Mouse (Mus musculus): ENCODE data around the gene Pcsk1. TPM values are rescaled to one million over a fixed set of nuclear protein-coding genes. Genes with fewer than 3 reads are reported as not detected.

Pcsk1 gene
- polyA plus RNA-seq, 1 experiment from 2014 or later: 1.6 TPM

DNA sequence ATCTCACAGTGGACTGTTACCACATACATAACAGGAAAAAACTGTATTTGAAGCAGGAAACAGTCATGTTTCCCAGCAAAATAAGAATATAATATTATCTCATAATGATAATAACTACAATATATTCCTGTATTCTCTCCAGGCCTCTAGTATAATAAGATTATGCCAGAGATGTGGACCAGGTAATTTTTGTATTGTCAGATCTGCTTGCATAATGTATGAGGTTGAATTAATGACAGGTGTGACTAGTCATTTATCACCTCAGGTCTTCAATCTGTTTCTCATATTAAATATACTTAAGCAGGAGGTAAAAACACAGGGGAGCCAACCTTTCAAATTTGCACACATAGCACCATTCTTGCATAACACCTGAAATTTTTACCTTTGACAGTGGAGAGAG lies 5.9 kb downstream of the Pcsk1 start:
- Histone ChIP-seq H3K9ac (ENCODE audit: low read depth, low read length) (no peak overlapping the region), H3K9me3 (ENCODE audit: control insufficient read depth) (no peaks in the 10 kb centered on the region), H3K27me3 (replicated peaks; ENCODE audit: control insufficient read depth, insufficient read depth, low read length) (no peaks in the 10 kb centered on the region), H3K36me3 (ENCODE audit: control insufficient read depth, insufficient read depth) (no peaks in the 10 kb centered on the region), H3K27ac (ENCODE audit: low read depth, low read length) (no peak overlapping the region), H3K4me2 (replicated peaks; ENCODE audit: low read depth) (no peak overlapping the region), H3K4me1 (replicated peaks; ENCODE audit: control insufficient read depth, insufficient read depth, low read length) (no peaks in the 10 kb centered on the region), H3K4me3 (ENCODE audit: low read depth, low read length) (no peak overlapping the region)
- ATAC-seq: no peak
- no peak for TF ChIP-seq CTCF (IDR thresholded peaks at IDR 0.05; ENCODE audit: low read depth)

DNA sequence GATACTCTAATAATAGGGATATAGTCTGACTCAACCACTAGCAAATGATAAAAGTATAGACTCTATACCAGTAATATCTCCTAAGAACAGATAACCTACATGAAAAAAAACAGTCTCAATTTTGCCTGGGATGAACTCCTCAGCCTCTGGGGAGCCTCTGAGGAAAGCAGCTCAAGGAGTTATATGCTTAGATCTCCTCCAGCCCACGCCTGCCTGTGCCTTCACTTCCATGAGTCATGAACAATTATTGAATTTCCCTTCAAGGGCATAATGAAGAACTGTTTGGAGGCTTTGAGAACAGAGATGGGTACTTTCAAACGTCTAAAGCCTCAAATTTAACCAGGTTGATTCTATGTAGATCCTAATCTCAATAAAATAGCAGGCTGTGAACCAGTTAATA lies 23.5 kb downstream of the Pcsk1 start:
- Histone ChIP-seq H3K4me1 (replicated peaks; ENCODE audit: control insufficient read depth, insufficient read depth, low read length) (no peaks in the 10 kb centered on the region), H3K9ac (ENCODE audit: low read depth, low read length) (no peak overlapping the region), H3K27me3 (replicated peaks; ENCODE audit: control insufficient read depth, insufficient read depth, low read length) (no peaks in the 10 kb centered on the region), H3K27ac (ENCODE audit: low read depth, low read length) (no peak overlapping the region), H3K4me2 (replicated peaks; ENCODE audit: low read depth) (no peak overlapping the region), H3K4me3 (ENCODE audit: low read depth, low read length) (no peak overlapping the region), H3K36me3 (ENCODE audit: control insufficient read depth, insufficient read depth) (no peaks in the 10 kb centered on the region), H3K9me3 (ENCODE audit: control insufficient read depth) (no peaks in the 10 kb centered on the region)
- WGBS: 45% methylated on average over 2 of the region's 2 CpGs
- no peak for TF ChIP-seq CTCF (IDR thresholded peaks at IDR 0.05; ENCODE audit: low read depth)
- ATAC-seq: no peak

DNA sequence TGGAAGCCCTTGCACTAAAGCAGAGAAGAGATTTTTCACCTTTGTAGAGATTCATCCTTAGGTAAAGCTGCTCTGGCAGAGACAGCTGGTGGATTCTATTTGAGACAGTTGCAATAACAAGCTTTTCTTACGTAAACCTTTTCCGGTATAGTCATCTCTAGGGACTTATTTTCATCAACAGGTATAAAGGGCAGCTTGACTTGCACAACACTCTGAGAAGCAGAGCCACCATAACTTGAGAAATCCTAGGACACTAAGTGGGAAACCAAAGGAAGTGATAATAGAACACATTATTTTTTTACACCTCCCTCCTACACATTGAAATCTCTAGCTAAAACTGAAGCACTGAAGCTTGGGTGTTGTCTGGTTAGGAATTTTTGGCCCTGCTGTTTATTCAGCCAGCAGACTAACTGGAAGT lies 24.4 kb downstream of the Pcsk1 start:
- H3K27me3 ChIP-seq (replicated peaks; ENCODE audit: control insufficient read depth, insufficient read depth, low read length): no peaks in the 10 kb centered on the region
- H3K4me1 ChIP-seq (replicated peaks; ENCODE audit: control insufficient read depth, insufficient read depth, low read length): no peaks in the 10 kb centered on the region
- TF ChIP-seq CTCF (IDR thresholded peaks at IDR 0.05; ENCODE audit: low read depth): no peak
- no peak for ATAC-seq
- no peak overlapping the region for H3K4me2 ChIP-seq (replicated peaks; ENCODE audit: low read depth)
- H3K27ac ChIP-seq (ENCODE audit: low read depth, low read length): no peak overlapping the region
- H3K9ac ChIP-seq (ENCODE audit: low read depth, low read length): no peak overlapping the region
- H3K36me3 ChIP-seq (ENCODE audit: control insufficient read depth, insufficient read depth): no peaks in the 10 kb centered on the region
- WGBS: 93% methylated on average over 2 of the region's 2 CpGs
- H3K9me3 ChIP-seq (ENCODE audit: control insufficient read depth): no peaks in the 10 kb centered on the region
- H3K4me3 ChIP-seq (ENCODE audit: low read depth, low read length): no peak overlapping the region

DNA sequence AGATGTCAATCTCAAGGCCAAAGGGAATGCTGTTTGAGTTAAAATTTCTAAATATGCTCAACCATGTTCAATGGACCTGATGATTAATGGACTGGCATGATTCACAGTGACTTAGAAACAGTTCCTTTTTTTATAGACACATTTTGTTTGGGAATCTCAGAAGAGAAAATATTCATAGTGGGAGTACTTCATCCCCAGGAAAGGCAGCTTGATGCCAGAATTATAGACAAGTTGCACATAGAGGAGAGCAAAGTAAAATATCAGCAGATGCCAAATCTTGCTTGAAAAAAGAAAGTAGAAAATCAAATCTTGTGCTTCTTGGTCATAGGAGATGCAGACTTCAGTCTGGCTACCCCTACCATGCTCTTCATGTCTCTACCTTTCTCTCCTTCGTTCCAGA lies 25.2 kb downstream of the Pcsk1 start:
- Histone ChIP-seq H3K27ac (ENCODE audit: low read depth, low read length) (no peak overlapping the region), H3K9ac (ENCODE audit: low read depth, low read length) (no peak overlapping the region), H3K27me3 (replicated peaks; ENCODE audit: control insufficient read depth, insufficient read depth, low read length) (no peaks in the 10 kb centered on the region), H3K36me3 (ENCODE audit: control insufficient read depth, insufficient read depth) (no peaks in the 10 kb centered on the region), H3K4me1 (replicated peaks; ENCODE audit: control insufficient read depth, insufficient read depth, low read length) (no peaks in the 10 kb centered on the region), H3K4me3 (ENCODE audit: low read depth, low read length) (no peak overlapping the region), H3K9me3 (ENCODE audit: control insufficient read depth) (no peaks in the 10 kb centered on the region), H3K4me2 (replicated peaks; ENCODE audit: low read depth) (no peak overlapping the region)
- WGBS: 87% methylated on average over 1 of the region's 1 CpGs
- no peak for TF ChIP-seq CTCF (IDR thresholded peaks at IDR 0.05; ENCODE audit: low read depth)
- ATAC-seq: no peak

DNA sequence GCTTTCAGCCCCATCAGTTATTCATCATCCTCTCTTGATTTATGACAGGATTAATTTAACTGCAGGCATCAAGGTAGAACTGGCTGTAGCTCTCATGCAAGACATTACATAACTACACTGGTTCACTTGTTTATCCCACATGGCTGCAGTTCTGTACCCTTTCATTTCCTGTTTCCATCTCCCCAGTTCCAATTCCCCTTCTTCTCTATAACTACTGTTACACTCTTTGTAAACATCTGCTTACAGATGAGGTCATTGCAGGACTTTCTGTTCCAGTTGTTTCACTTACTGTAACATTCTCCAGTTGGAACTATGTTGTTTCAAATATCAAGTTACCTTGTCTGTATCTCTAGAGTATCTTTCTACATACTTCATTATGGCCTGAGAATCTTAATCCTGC lies 46.2 kb downstream of the Pcsk1 start:
- H3K36me3 ChIP-seq (ENCODE audit: control insufficient read depth, insufficient read depth): no peaks in the 10 kb centered on the region
- no peaks in the 10 kb centered on the region for H3K4me1 ChIP-seq (replicated peaks; ENCODE audit: control insufficient read depth, insufficient read depth, low read length)

DNA sequence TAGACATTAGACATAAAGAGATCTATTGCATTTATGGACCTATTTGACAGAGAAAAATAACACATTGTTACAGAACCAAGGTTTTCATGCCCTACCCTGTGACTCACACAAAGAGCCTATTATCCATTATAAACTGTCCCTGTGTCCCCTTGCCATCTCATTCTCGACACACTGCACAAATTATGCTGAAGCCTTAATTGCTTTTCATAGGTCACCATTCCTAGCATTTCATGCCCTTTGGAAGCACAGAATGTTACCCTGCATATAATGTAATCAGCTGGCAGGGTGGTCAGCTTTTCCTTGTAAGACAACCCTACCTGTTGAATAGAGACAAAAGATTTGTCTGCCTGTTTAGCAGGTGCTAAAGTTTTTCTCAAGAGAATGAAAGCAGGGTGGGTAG lies 71.0 kb downstream of the Pcsk1 start:
- WGBS: 10% methylated on average over 1 of the region's 1 CpGs

More for the DNA sequence above, 46.2 kb downstream of the Pcsk1 start:
- Histone ChIP-seq H3K4me2 (replicated peaks; ENCODE audit: low read depth) (no peak overlapping the region), H3K4me3 (ENCODE audit: low read depth, low read length) (no peak overlapping the region), H3K9ac (ENCODE audit: low read depth, low read length) (no peak overlapping the region), H3K27me3 (replicated peaks; ENCODE audit: control insufficient read depth, insufficient read depth, low read length) (no peaks in the 10 kb centered on the region), H3K9me3 (ENCODE audit: control insufficient read depth) (no peaks in the 10 kb centered on the region), H3K27ac (ENCODE audit: low read depth, low read length) (no peak overlapping the region)
- no peak for TF ChIP-seq CTCF (IDR thresholded peaks at IDR 0.05; ENCODE audit: low read depth)
- no peak for ATAC-seq

DNA sequence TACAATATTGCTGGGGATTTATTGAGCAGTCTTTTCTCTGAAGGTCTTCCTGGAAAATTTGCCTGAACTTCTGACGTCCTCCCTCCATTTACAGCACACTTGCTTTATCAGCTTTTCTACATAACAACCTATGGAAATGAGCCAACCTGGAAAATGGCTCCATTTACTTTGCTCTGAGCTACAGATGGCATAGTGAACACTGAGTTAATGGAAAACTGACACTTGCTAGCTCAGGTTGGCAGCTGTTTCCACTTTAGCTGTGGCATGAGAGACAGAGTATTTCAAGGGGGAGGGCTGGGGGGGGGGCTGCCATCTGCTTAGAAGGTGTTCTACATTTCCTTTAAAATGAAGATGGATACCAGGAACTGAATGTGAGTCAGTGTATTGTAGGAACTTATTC lies 73.8 kb downstream of the Pcsk1 start:
- Histone ChIP-seq H3K27ac (ENCODE audit: low read depth, low read length) (no peak overlapping the region), H3K4me2 (replicated peaks; ENCODE audit: low read depth) (no peak overlapping the region), H3K4me3 (ENCODE audit: low read depth, low read length) (no peak overlapping the region), H3K9me3 (ENCODE audit: control insufficient read depth) (no peaks in the 10 kb centered on the region), H3K27me3 (replicated peaks; ENCODE audit: control insufficient read depth, insufficient read depth, low read length) (no peaks in the 10 kb centered on the region), H3K4me1 (replicated peaks; ENCODE audit: control insufficient read depth, insufficient read depth, low read length) (no peaks in the 10 kb centered on the region), H3K36me3 (ENCODE audit: control insufficient read depth, insufficient read depth) (no peaks in the 10 kb centered on the region), H3K9ac (ENCODE audit: low read depth, low read length) (no peak overlapping the region)
- 0 out of 2 replicates have a peak, but pooled peaks have one; percentile 8 for ATAC-seq
- TF ChIP-seq CTCF (IDR thresholded peaks at IDR 0.05; ENCODE audit: low read depth): no peak
- 27% methylated on average over 1 of the region's 1 CpGs for WGBS

More for the DNA sequence above, 71.0 kb downstream of the Pcsk1 start:
- no peak overlapping the region for H3K27ac ChIP-seq (ENCODE audit: low read depth, low read length)
- TF ChIP-seq CTCF (IDR thresholded peaks at IDR 0.05; ENCODE audit: low read depth): no peak
- no peaks in the 10 kb centered on the region for H3K9me3 ChIP-seq (ENCODE audit: control insufficient read depth)
- H3K4me3 ChIP-seq (ENCODE audit: low read depth, low read length): no peak overlapping the region
- no peak for ATAC-seq
- H3K9ac ChIP-seq (ENCODE audit: low read depth, low read length): no peak overlapping the region
- no peaks in the 10 kb centered on the region for H3K4me1 ChIP-seq (replicated peaks; ENCODE audit: control insufficient read depth, insufficient read depth, low read length)
- H3K4me2 ChIP-seq (replicated peaks; ENCODE audit: low read depth): no peak overlapping the region
- H3K27me3 ChIP-seq (replicated peaks; ENCODE audit: control insufficient read depth, insufficient read depth, low read length): no peaks in the 10 kb centered on the region
- no peaks in the 10 kb centered on the region for H3K36me3 ChIP-seq (ENCODE audit: control insufficient read depth, insufficient read depth)
